Mouse (Mus musculus): ENCODE results near the gene Myg1. TPM values are rescaled to one million over a fixed set of nuclear protein-coding genes. Genes with fewer than 3 reads are reported as not detected.
A peak's percentile ranks its signal among the peaks of the same experiment; 100 is the strongest.

The Myg1 gene
- total and polyA plus RNA-seq, 2 experiments from 2014 or later, result 69.1 to 87.1 TPM

DNA sequence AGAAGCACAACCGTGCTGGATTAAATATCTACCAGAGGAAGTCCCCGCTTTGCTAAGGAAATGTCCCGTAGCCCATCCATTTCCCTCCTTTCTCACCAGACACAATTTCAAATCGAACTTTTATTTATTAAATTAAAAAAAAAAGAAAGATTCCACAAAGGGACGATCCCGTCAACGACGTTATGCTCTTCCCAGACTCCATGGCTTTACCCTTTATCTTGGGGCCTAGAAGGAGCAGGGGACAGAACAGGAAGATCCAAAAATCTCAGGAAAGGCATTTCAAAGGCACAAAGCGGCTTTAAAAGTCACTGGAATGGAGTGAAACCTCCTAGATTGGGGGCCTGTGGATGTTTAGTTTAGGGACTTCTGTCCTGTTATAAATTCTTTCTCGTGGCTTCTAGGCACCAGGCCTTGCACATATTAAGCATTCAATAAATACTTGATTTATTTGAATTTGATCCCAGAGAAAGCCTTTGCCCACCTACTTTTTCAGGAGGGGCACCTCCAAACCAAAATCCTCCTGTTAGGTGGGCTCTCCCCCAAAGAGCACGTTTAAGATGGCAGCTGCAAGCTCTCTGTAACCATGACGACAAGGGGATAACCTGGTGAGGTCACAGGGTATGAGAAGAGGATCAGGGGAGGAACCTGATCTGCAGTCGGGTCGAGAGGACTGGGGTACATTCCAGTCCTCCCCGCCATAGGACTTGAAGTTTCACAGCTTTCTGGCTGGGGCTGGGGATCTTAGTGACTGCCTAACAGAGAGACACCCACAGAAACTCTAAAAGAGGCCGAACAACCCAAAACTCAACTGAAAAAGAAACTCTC, 25.2 kb downstream of the Myg1 start:
- DNase-seq (ENCODE audit: low spot score) (no peak), ATAC-seq (ENCODE audit: low FRiP score) (no peak)
- Histone ChIP-seq H3K4me2 (ENCODE audit: low read depth, low read length, poor library complexity, severe bottlenecking) (no peak overlapping the region), H3K4me3 (ENCODE audit: low read depth, low read length) (no peak overlapping the region), H3K9ac (replicated peaks; ENCODE audit: low read length, poor library complexity, severe bottlenecking) (no peak overlapping the region), H3K36me3 (ENCODE audit: insufficient read depth, low read length) (no peaks in the 10 kb centered on the region), H3K4me1 (ENCODE audit: insufficient read depth, low read length) (peaks cover 10% of the 10 kb centered on the region), H3K9me3 (ENCODE audit: low read length) (no peaks in the 10 kb centered on the region), H3K27ac (ENCODE audit: low read depth, low read length) (0 out of 2 replicates have a peak overlapping the region, but pooled peaks have one; percentile 32), H3K27me3 (ENCODE audit: insufficient read depth, low read length) (peaks cover 36% of the 10 kb centered on the region)
- WGBS, result 39% methylated on average over 16 of the region's 16 CpGs
- no peak for TF ChIP-seq CTCF (IDR thresholded peaks at IDR 0.05)

DNA sequence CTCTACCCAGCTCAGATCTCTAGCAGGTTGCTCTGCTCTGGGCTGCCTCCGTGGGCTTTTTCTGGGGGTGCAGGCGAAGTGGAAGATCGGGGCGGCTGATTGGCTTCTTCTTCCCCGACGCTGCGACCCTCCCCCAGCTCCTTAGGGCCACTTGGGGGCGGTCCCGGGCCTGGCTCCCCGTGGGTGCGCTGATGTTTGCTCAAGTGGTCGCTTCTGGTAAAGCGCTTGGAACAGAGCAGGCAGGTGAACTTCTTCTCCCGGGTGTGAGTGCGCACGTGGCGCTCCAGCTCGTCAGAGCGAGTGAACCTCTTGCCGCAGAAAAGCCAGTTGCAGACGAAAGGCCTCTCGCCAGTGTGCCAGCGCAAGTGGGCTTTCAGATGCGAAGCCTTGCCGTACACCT, 26.6 kb downstream of the Myg1 start:
- ATAC-seq (ENCODE audit: low FRiP score), result no peak
- peaks cover 10% of the 10 kb centered on the region for H3K4me1 ChIP-seq (ENCODE audit: insufficient read depth, low read length)
- no peaks in the 10 kb centered on the region for H3K36me3 ChIP-seq (ENCODE audit: insufficient read depth, low read length)
- no peaks in the 10 kb centered on the region for H3K9me3 ChIP-seq (ENCODE audit: low read length)
- H3K9ac ChIP-seq (replicated peaks; ENCODE audit: low read length, poor library complexity, severe bottlenecking), result 0 out of 2 replicates have a peak overlapping the region, but pooled peaks have one; percentile 3
- WGBS, result 6% methylated on average over 23 of the region's 25 CpGs
- peaks cover 39% of the 10 kb centered on the region for H3K27me3 ChIP-seq (ENCODE audit: insufficient read depth, low read length)
- H3K4me3 ChIP-seq (ENCODE audit: low read depth, low read length), result peak overlapping the region; percentile 25
- H3K4me2 ChIP-seq (ENCODE audit: low read depth, low read length, poor library complexity, severe bottlenecking), result peak overlapping the region; percentile 43
- no peak overlapping the region for H3K27ac ChIP-seq (ENCODE audit: low read depth, low read length)
- no peak for DNase-seq (ENCODE audit: low spot score)
- TF ChIP-seq CTCF (IDR thresholded peaks at IDR 0.05), result peak; percentile 26; the same call in 1 of the 2 replicates

DNA sequence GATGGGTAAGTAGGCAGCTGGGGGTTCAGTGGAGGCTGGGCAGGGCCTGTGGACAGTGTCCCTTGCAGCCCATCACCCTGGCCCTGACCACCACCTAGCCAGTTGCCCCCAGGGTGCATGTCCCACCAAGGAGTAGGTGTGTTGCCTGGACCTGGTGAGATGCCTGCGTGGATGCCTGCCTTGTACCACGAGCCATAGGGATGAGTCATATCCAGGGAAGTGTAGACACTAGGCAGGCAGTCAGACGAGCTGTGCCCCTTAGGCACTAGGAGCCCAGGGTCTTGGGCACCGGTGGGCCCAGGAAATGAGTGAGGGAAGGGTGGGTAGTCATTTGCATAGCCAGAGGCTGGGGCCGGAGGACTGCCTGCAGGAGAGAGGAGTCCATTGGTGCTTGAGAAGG, 27.3 kb downstream of the Myg1 start:
- TF ChIP-seq CTCF (IDR thresholded peaks at IDR 0.05), result no peak
- no peak overlapping the region for H3K27ac ChIP-seq (ENCODE audit: low read depth, low read length)

DNA sequence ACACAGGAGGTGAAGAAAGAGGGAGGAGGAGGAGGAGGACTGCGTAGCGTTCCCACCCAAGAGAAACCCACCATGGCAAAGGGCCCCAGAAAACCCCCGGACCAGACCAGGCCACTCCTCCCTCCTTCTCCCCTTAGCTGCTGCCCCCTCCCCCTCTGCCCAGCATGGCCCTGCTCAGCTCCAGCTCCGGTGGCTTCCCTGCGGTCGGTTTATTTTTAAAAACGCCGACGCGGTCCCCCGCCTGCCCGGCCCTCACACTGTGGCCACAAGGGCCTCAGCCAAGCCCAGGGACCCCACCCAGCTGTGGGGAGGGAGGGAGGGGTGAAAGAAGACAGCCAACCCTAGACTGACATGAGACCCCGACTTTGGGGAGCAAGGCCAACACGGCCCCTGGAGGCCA, 31.1 kb downstream of the Myg1 start:
- Histone ChIP-seq H3K27me3 (ENCODE audit: insufficient read depth, low read length) (peaks cover 20% of the 10 kb centered on the region), H3K9ac (replicated peaks; ENCODE audit: low read length, poor library complexity, severe bottlenecking) (no peak overlapping the region), H3K36me3 (ENCODE audit: insufficient read depth, low read length) (no peaks in the 10 kb centered on the region), H3K4me3 (ENCODE audit: low read depth, low read length) (no peak overlapping the region), H3K27ac (ENCODE audit: low read depth, low read length) (no peak overlapping the region), H3K4me1 (ENCODE audit: insufficient read depth, low read length) (peaks cover 4% of the 10 kb centered on the region; the same call in 1 of the 2 replicates), H3K4me2 (ENCODE audit: low read depth, low read length, poor library complexity, severe bottlenecking) (peak overlapping the region; percentile 28), H3K9me3 (ENCODE audit: low read length) (no peaks in the 10 kb centered on the region)
- WGBS, result 8% methylated on average over 13 of the region's 14 CpGs
- DNase-seq (ENCODE audit: low spot score) (no peak), ATAC-seq (ENCODE audit: low FRiP score) (no peak)
- no peak for TF ChIP-seq CTCF (IDR thresholded peaks at IDR 0.05)

More for the DNA sequence above, 27.3 kb downstream of the Myg1 start:
- Histone ChIP-seq H3K36me3 (ENCODE audit: insufficient read depth, low read length) (no peaks in the 10 kb centered on the region), H3K4me3 (ENCODE audit: low read depth, low read length) (no peak overlapping the region), H3K4me1 (ENCODE audit: insufficient read depth, low read length) (peaks cover 10% of the 10 kb centered on the region), H3K27me3 (ENCODE audit: insufficient read depth, low read length) (peaks cover 39% of the 10 kb centered on the region), H3K4me2 (ENCODE audit: low read depth, low read length, poor library complexity, severe bottlenecking) (no peak overlapping the region), H3K9ac (replicated peaks; ENCODE audit: low read length, poor library complexity, severe bottlenecking) (no peak overlapping the region), H3K9me3 (ENCODE audit: low read length) (no peaks in the 10 kb centered on the region)
- WGBS, result 26% methylated on average over 5 of the region's 5 CpGs
- ATAC-seq (ENCODE audit: low FRiP score), result no peak
- DNase-seq (ENCODE audit: low spot score), result no peak

DNA sequence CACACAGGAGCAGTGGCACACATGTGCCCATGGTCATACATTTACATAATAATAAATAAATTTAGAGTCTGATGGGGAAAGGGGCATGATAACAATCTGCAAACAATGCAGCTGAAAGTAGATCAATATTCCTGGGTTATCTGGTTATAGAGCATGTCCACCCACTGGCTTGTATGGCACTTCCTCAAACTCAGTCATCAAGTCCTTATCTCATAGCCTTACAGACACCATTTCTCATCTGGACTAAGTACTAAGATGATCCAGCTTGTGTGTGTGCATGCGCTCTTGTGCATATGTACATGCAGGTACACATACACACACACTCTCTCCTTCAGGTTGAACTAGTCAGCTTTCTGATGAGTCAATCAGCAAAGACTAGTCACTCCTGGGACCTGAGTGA, 33.2 kb downstream of the Myg1 start:
- H3K27ac ChIP-seq (ENCODE audit: low read depth, low read length), result no peak overlapping the region
- 100% methylated on average over 1 of the region's 1 CpGs for WGBS
- no peak for ATAC-seq (ENCODE audit: low FRiP score)
- H3K4me2 ChIP-seq (ENCODE audit: low read depth, low read length, poor library complexity, severe bottlenecking), result no peak overlapping the region
- no peaks in the 10 kb centered on the region for H3K4me1 ChIP-seq (ENCODE audit: insufficient read depth, low read length)
- H3K4me3 ChIP-seq (ENCODE audit: low read depth, low read length), result no peak overlapping the region
- no peaks in the 10 kb centered on the region for H3K9me3 ChIP-seq (ENCODE audit: low read length)
- no peak for TF ChIP-seq CTCF (IDR thresholded peaks at IDR 0.05)
- H3K36me3 ChIP-seq (ENCODE audit: insufficient read depth, low read length), result no peaks in the 10 kb centered on the region
- DNase-seq (ENCODE audit: low spot score), result no peak
- no peak overlapping the region for H3K9ac ChIP-seq (replicated peaks; ENCODE audit: low read length, poor library complexity, severe bottlenecking)
- peaks cover 6% of the 10 kb centered on the region; the same call in 1 of the 2 replicates for H3K27me3 ChIP-seq (ENCODE audit: insufficient read depth, low read length)

DNA sequence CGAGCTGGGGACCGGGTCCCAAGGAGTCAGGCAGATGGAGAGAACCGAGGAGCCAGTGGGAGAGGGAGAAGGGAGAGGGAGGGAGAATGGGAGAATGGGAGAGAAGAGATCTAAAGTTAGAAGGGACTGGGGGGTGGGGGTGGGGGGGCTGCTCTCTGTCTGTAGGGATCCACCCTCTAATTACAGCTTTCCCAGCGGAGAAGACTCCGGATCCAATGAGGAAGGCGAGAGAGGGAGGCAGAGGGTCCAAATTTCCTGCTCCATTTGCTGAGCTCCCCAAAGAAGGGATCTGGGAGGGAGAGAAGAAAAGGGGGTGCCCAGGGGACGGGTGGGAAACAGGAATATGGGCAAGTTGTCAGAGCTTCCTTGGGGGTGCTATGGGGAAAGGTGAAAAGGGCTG, 34.7 kb downstream of the Myg1 start:
- H3K27ac ChIP-seq (ENCODE audit: low read depth, low read length), result no peak overlapping the region
- no peak for ATAC-seq (ENCODE audit: low FRiP score)

More for the DNA sequence above, 34.7 kb downstream of the Myg1 start:
- DNase-seq (ENCODE audit: low spot score), result no peak
- Histone ChIP-seq H3K4me3 (ENCODE audit: low read depth, low read length) (peak overlapping the region; percentile 27; the same call in 1 of the 2 replicates), H3K4me2 (ENCODE audit: low read depth, low read length, poor library complexity, severe bottlenecking) (peak overlapping the region; percentile 48; the same call in 1 of the 2 replicates), H3K36me3 (ENCODE audit: insufficient read depth, low read length) (no peaks in the 10 kb centered on the region), H3K9ac (replicated peaks; ENCODE audit: low read length, poor library complexity, severe bottlenecking) (no peak overlapping the region), H3K27me3 (ENCODE audit: insufficient read depth, low read length) (peaks cover 15% of the 10 kb centered on the region), H3K9me3 (ENCODE audit: low read length) (no peaks in the 10 kb centered on the region), H3K4me1 (ENCODE audit: insufficient read depth, low read length) (no peaks in the 10 kb centered on the region)
- TF ChIP-seq CTCF (IDR thresholded peaks at IDR 0.05), result no peak
- 7% methylated on average over 7 of the region's 7 CpGs for WGBS

All from midbrain, postnatal 0 days (tissue).